Mouse (Mus musculus) forebrain, embryonic 10.5 days (tissue): ENCODE data around the gene Cenpi. TPM values are rescaled to one million over a fixed set of nuclear protein-coding genes. Genes with fewer than 3 reads are reported as not detected.

Source experiments
- DNase-seq: peaks from one replicate; pipeline ENCODE4 v3.0.0-alpha.2; 2017; ENCODE audit warnings: low spot score; ENCODE audit errors: extremely low spot score
- H3K27ac ChIP-seq: fragments of 300-500 bp; sonication (generic); 2 replicates; pipeline ENCODE4 v1.5.1; 2016; ENCODE audit warnings: mild to moderate bottlenecking
- H3K27me3 ChIP-seq: fragments of 300-500 bp; sonication (generic); 2 replicates; pipeline ENCODE4 v1.6.1; 2016; ENCODE audit warnings: mild to moderate bottlenecking; ENCODE audit not compliant: poor library complexity, severe bottlenecking
- H3K36me3 ChIP-seq: fragments of 300-500 bp; sonication (generic); replicated peaks from 2 replicates; pipeline ENCODE4 v1.6.1; 2016; ENCODE audit warnings: mild to moderate bottlenecking, moderate library complexity
- H3K4me1 ChIP-seq: fragments of 300-500 bp; sonication (generic); 2 replicates; pipeline ENCODE4 v1.6.1; 2016
- H3K4me3 ChIP-seq: fragments of 300-500 bp; sonication (generic); 2 replicates; pipeline ENCODE4 v1.5.1; 2016; ENCODE audit warnings: mild to moderate bottlenecking, moderate library complexity
- H3K9me3 ChIP-seq: fragments of 300-500 bp; sonication (generic); 2 replicates; pipeline ENCODE4 v1.6.1; 2016; ENCODE audit warnings: mild to moderate bottlenecking, moderate library complexity
- WGBS: fragments of 180-500 bp; shearing (Covaris S2); methylation state at CpG from one replicate; pipeline ENCODE4 v1.1.7; 2016; 5-methylcytosine and 5-hydroxymethylcytosine counted together
- polyA plus RNA-seq: library from polyadenylated mRNA; unstranded; fragments of >200 nt; fragmentation: Nextera tagmentation; extraction: Ambion mirVana; gene quantifications from 2 replicates; pipeline ENCODE4 v1.2.1, GENCODE M21; 2016

Gene Cenpi
- 33.4 and 40.4 TPM in 2 replicates for polyA plus RNA-seq

- Histone ChIP-seq H3K27ac (peak within 1 kb of the TSS; percentile 87), H3K27me3 (peaks cover 32% of the 10 kb centered on the region), H3K9me3 (no peaks in the 10 kb centered on the region), H3K36me3 (peaks cover 30% of the 10 kb centered on the region), H3K4me3 (peak within 1 kb of the TSS; percentile 55), H3K4me1 (no peaks in the 10 kb centered on the region)
- DNase-seq: peak; percentile 79
- WGBS: 25% methylated on average over 36 of the region's 36 CpGs
Observed at GRCm38 (mm10) chrX:134307534-134308274, at the start of gene Cenpi. Cenpi (plus strand) TSS chrX:134308084.

- Histone ChIP-seq H3K36me3 (no peaks in the 10 kb centered on the region), H3K27ac (no peak overlapping the region), H3K4me1 (no peaks in the 10 kb centered on the region), H3K27me3 (peaks cover 21% of the 10 kb centered on the region), H3K4me3 (no peak overlapping the region), H3K9me3 (no peaks in the 10 kb centered on the region)
- no peak for DNase-seq
- 63% methylated on average over 5 of the region's 5 CpGs for WGBS
Observed at GRCm38 (mm10) chrX:134261191-134261590, 46.7 kb upstream of the Cenpi start.

- H3K27ac ChIP-seq: no peak overlapping the region
- 81% methylated on average over 11 of the region's 11 CpGs for WGBS
- H3K4me3 ChIP-seq: no peak overlapping the region
- H3K9me3 ChIP-seq: no peaks in the 10 kb centered on the region
- DNase-seq: no peak
- H3K27me3 ChIP-seq: peaks cover 21% of the 10 kb centered on the region
- H3K4me1 ChIP-seq: no peaks in the 10 kb centered on the region
- H3K36me3 ChIP-seq: no peaks in the 10 kb centered on the region
Observed at GRCm38 (mm10) chrX:134262129-134262528, 45.8 kb upstream of the Cenpi start.

- Histone ChIP-seq H3K9me3 (no peaks in the 10 kb centered on the region), H3K4me1 (peaks cover 13% of the 10 kb centered on the region), H3K27me3 (peaks cover 45% of the 10 kb centered on the region), H3K27ac (no peak overlapping the region), H3K4me3 (peak overlapping the region; percentile 12; the same call in 1 of the 2 replicates), H3K36me3 (no peaks in the 10 kb centered on the region)
- DNase-seq: no peak
- 39% methylated on average over 6 of the region's 6 CpGs for WGBS
Observed at GRCm38 (mm10) chrX:134275715-134276114, 32.2 kb upstream of the Cenpi start.

- no peaks in the 10 kb centered on the region for H3K36me3 ChIP-seq
- H3K4me1 ChIP-seq: peaks cover 13% of the 10 kb centered on the region
- peak within 1 kb of the TSS; percentile 50 for H3K4me3 ChIP-seq
- 21% methylated on average over 23 of the region's 26 CpGs for WGBS
- no peaks in the 10 kb centered on the region for H3K9me3 ChIP-seq
- peaks cover 43% of the 10 kb centered on the region for H3K27me3 ChIP-seq
- DNase-seq: peak; percentile 51
- peak within 1 kb of the TSS; percentile 78 for H3K27ac ChIP-seq
Observed at GRCm38 (mm10) chrX:134276275-134277160, 31.4 kb upstream of the Cenpi start, which contains the start of gene Trmt2b. Trmt2b (minus strand) TSS chrX:134276984.

GRCm38 (mm10) chrX:134280531-134280930 is 27.4 kb upstream of the Cenpi start:
- no peak for DNase-seq
- H3K27ac ChIP-seq: no peak overlapping the region
- no peaks in the 10 kb centered on the region for H3K9me3 ChIP-seq
- H3K36me3 ChIP-seq: no peaks in the 10 kb centered on the region
- WGBS: 87% methylated on average over 3 of the region's 3 CpGs
- H3K4me3 ChIP-seq: no peak overlapping the region
- H3K4me1 ChIP-seq: peaks cover 12% of the 10 kb centered on the region
- peaks cover 47% of the 10 kb centered on the region for H3K27me3 ChIP-seq

GRCm38 (mm10) chrX:134285102-134285501 is 22.8 kb upstream of the Cenpi start:
- H3K4me1 ChIP-seq: no peaks in the 10 kb centered on the region
- whole genome bisulfite sequencing: 92% methylated on average over 2 of the region's 2 CpGs
- no peaks in the 10 kb centered on the region for H3K9me3 ChIP-seq
- H3K27me3 ChIP-seq: peaks cover 31% of the 10 kb centered on the region
- no peak for DNase-seq
- H3K27ac ChIP-seq: no peak overlapping the region
- no peaks in the 10 kb centered on the region for H3K36me3 ChIP-seq
- H3K4me3 ChIP-seq: no peak overlapping the region

- DNase-seq: no peak
- Histone ChIP-seq H3K27ac (no peak overlapping the region), H3K36me3 (no peaks in the 10 kb centered on the region), H3K27me3 (peaks cover 34% of the 10 kb centered on the region), H3K4me3 (no peak overlapping the region), H3K9me3 (no peaks in the 10 kb centered on the region), H3K4me1 (no peaks in the 10 kb centered on the region)
- WGBS: 68% methylated on average over 4 of the region's 4 CpGs
Observed at GRCm38 (mm10) chrX:134285791-134286190, 22.1 kb upstream of the Cenpi start.

GRCm38 (mm10) chrX:134287305-134287704 is 20.6 kb upstream of the Cenpi start:
- no peak overlapping the region for H3K27ac ChIP-seq
- 93% methylated on average over 2 of the region's 2 CpGs for WGBS
- DNase-seq: no peak
- no peaks in the 10 kb centered on the region for H3K9me3 ChIP-seq
- no peaks in the 10 kb centered on the region for H3K4me1 ChIP-seq
- no peak overlapping the region for H3K4me3 ChIP-seq
- H3K27me3 ChIP-seq: peaks cover 44% of the 10 kb centered on the region
- H3K36me3 ChIP-seq: no peaks in the 10 kb centered on the region

- WGBS: 22% methylated on average over 9 of the region's 9 CpGs
- Histone ChIP-seq H3K27ac (peak overlapping the region; percentile 78; the same call in 1 of the 2 replicates), H3K4me1 (peaks cover 11% of the 10 kb centered on the region), H3K4me3 (peak overlapping the region; percentile 54), H3K27me3 (peaks cover 98% of the 10 kb centered on the region), H3K36me3 (no peaks in the 10 kb centered on the region), H3K9me3 (no peaks in the 10 kb centered on the region)
- DNase-seq: no peak
Observed at GRCm38 (mm10) chrX:134296301-134296700, 11.6 kb upstream of the Cenpi start.

GRCm38 (mm10) chrX:134296737-134297136 is 11.1 kb upstream of the Cenpi start:
- Histone ChIP-seq H3K9me3 (no peaks in the 10 kb centered on the region), H3K27ac (peak overlapping the region; percentile 78; the same call in 1 of the 2 replicates), H3K4me1 (peaks cover 11% of the 10 kb centered on the region), H3K27me3 (peaks cover 98% of the 10 kb centered on the region), H3K36me3 (no peaks in the 10 kb centered on the region), H3K4me3 (peak overlapping the region; percentile 54)
- WGBS: 34% methylated on average over 7 of the region's 7 CpGs
- DNase-seq: peak; percentile 20

- no peak for DNase-seq
- no peaks in the 10 kb centered on the region for H3K9me3 ChIP-seq
- WGBS: 35% methylated on average over 4 of the region's 4 CpGs
- no peak overlapping the region for H3K27ac ChIP-seq
- peak overlapping the region; percentile 54; the same call in 1 of the 2 replicates for H3K4me3 ChIP-seq
- H3K27me3 ChIP-seq: peaks cover 97% of the 10 kb centered on the region
- peaks cover 11% of the 10 kb centered on the region for H3K4me1 ChIP-seq
- H3K36me3 ChIP-seq: no peaks in the 10 kb centered on the region
Observed at GRCm38 (mm10) chrX:134297195-134297594, 10.7 kb upstream of the Cenpi start.
